Mouse (Mus musculus) thymus, postnatal 0 days (tissue): ENCODE results near the gene Arid3b. TPM values are rescaled to one million over a fixed set of nuclear protein-coding genes. Genes with fewer than 3 reads are reported as not detected.
"Not testable (repeated sequence)": the region's sequence is repeated elsewhere in the genome, so short reads cannot be mapped to it uniquely, and the experiment has no call there.

ENCODE experiments used
- DNase-seq: peaks from one replicate; pipeline ENCODE4 v3.0.0-alpha.2; 2015; ENCODE audit warnings: low spot score
- polyA plus RNA-seq: library from polyadenylated mRNA; unstranded; fragments of >200 nt; fragmentation: Nextera tagmentation; extraction: Ambion mirVana; gene quantifications from 2 replicates; pipeline ENCODE4 v1.2.1, GENCODE M21; 2015

Gene Arid3b
- 26.2 and 27.3 TPM in 2 replicates for polyA plus RNA-seq

DNA sequence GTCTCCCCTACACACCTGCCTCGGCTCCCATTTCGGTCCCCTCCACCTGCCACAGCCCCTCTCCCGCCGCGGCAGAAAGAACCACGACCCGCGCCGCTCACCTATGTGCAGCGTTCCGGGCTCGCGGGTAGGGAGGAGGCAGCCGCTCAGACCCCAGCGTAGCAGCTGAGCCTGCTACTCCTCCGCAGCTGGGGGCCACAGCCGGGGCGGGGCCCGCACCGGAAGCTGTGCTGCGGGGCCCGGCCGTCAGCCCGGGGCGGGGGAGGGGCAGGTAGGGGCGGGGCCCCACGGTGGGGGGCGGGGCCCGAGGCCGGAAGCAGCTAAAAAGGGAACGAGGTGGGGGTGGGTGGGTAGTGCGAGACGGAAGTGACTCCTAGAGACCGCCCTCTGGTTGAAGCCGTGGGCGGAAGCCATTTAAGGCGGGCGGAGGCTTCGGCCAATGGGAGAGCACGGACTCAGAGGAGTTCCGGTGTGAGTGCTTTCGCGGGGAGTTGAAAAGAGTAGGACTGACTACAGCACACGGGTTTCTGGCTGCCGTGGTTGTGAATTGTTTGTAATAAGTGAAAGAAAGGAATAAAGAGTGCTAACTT lies at the start of gene Arid3b:
Arid3b (minus strand) TSS at position 213 of the 590 bp plus-strand sequence.
- DNase-seq, result peak; percentile 99

DNA sequence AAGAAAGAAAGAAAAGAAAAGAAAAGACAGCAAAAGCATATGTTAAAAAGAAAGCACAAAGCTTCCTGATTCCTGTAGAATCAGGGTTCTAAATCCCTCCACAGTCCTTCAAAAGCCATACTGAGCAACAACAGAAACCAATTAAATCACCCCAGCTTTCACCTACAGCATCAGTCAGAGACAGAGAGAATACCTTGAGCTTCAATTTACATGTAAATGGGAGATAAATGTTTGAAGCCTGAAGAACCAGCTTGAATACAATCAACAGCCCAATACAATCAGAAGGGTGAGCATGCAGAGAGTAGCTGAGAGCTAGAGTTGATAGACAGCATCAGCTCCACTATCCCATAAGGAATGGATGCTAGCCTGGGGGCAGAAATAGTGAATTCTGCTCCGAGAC lies 46.8 kb upstream of the Arid3b start:
- DNase-seq, result no peak

DNA sequence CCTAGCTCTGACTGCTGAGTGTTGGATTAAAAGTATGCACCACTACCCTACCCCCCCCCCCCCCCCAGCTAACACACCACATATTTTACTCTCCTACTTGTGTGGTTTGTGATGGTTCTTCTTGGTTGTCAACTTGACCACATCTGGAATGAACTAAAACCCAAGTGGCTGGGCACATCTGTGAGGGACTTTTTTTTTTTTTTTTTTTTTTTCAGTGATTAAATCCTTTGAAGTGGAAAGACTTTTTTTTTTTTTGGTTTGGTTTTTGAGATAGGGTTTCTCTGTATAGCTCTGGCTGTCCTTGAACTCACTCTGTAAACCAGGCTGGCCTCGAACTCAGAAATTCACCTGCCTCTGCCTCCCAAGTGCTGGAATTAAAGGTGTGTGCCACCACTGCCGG lies 45.2 kb upstream of the Arid3b start:
- DNase-seq, result not testable (repeated sequence)

DNA sequence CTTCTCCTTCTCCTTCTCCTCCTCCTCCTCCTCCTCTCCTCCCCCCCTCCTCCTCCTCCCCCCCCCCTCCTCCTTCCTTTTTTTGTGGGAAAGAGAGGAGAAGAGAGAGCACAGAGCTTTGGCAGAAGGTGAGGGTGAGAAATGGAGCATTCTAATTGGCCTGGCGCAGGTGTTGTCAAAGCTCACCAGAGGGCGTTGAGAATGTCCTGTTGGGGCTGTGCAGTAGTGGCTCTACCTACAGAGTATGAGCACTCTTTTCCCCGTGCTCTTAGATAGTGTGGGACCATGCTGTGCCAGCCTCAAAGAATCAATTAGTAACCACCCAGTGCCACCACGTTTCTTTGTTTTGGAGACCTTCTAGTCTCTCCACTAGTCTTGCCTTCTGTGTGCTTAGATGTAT lies 43.7 kb upstream of the Arid3b start:
- peak; percentile 14 for DNase-seq

DNA sequence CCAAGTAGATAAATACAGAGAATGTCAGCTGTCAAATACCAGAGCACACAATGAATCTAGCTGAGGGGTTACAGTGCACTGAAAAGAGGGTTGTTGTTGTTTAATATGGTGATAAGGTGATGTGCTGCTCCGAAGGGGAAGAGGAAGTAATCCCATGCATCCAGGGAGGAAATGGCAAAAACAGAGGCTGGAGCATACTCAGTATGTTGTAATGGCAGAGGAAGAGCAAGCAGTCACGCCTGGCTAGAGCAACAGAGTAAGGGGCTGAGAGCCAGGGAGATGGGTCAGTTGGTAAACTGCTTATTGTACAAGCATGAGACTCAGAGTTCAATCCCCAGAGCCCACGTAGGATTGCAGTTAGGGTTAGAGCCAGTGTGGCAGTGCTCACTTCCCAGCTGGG lies 42.6 kb upstream of the Arid3b start:
- DNase-seq, result no peak

DNA sequence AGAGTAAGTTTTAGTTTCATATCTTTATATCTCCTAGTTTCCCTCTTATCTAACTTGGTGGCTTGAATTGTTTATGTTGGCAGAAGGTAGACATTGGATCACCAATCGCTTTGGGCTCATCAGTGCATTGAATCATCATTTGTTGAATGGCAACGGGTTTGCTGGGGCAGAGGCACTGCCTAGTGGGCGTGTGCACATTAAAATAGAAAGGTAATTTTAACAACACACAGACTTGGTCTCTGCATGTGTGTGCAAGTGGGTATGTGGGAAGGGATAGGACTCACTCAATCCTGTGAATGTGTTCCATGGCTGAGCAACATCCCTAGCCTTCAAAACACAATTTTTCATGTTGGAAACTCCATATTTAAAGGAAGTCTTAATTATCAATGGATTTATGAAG lies 38.4 kb upstream of the Arid3b start:
- DNase-seq, result no peak

DNA sequence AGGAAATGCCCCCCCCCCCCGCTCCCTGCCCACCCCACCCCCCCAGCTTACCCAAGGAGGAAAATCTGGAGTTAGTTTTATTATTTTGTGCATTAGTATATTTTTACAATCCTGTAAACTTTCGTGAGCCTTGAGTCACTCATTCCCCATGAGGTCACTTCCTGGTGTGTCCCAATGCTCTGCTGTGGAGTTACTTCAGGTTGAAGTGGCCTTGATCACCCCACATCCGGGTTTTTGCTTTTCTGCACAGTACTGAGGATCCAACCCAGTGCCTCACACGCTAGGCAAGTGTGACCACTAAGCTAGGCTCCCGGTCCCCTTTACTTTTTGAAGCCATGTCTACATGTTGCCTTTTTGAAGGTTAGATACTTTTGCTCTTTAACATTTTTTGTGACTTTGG lies 37.5 kb upstream of the Arid3b start:
- no peak for DNase-seq

DNA sequence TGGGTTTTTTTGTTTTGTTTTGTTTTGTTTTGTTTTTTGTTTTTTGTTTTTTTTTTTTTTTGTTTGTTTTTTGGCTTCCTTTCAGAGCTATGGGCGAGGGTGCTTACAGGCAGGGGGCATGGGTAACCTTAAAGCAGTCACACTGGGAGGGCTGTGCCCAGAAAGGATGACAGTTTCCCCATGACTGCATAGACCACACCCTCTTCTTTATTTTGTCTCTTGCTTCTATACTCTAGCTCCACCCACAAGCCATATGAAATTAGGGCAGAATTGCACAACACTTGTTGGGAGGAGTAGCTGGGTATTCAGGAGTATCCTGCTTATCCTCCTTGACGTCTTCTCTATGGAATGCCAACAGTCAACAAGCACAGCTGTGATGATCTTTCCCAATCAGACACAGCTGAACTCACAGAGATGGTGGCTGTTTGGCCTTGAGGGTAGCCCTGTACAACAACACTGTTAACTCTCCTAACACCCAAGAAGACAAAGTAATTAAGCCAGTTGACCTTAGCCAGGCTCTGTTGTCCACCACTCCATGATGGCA lies 33.8 kb upstream of the Arid3b start:
- no peak for DNase-seq

DNA sequence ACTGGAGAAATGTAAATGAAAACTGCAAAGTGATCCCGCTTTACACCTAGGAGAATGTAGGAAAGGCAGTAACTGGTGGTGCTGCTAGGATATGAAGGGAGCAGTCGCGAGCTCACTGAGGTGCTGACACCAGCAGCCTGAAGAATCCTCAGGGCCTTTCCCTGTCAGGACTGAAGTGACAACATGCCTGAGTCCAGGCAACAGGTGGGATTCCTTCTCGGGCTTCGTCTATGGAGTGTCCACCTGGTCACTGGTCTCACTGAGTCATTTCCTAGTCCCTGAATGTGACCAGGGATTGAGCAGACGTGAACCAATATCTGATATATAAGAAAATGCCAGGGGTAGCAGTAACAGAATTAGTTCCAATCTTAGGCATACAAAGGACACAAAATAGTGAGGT lies 32.2 kb upstream of the Arid3b start:
- DNase-seq, result no peak

DNA sequence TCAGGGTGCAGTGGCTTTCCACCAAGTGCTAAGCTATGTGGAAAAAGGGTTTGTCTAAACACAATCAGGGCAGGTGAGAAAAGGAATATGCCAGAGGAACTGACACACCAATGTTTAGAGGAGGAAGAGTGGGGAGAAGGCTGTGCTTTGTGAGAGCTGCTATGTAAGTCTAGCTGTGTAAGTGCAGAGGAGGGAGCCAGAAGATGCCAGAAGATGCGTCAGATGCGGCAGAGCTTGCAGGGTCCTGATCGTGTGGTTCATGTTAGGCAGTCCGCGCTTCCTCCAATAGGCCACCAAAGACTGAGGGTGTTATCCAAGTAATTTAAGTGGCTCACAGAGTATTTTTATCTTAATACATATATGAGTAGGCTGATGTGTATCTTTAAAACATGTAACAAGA lies 31.3 kb upstream of the Arid3b start:
- DNase-seq, result no peak

DNA sequence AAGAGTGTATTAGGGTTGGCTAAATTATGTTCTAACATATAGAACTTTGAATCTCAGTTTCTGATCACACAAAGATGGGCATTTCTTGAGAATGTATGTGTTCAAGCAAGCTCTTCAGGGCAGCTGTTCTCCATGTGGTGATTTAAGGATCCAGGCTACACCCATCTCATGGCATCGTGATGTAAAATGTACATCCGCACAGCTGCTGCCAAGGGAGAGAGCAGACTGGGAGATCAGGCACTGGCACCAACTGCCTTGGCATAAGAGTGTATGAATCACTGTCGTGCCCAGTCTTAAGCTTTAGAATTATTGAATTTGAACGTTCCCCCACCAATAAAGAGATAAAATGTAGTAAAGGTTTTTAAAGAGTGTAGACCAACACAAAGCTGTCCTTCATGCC lies 30.6 kb upstream of the Arid3b start:
- no peak for DNase-seq

DNA sequence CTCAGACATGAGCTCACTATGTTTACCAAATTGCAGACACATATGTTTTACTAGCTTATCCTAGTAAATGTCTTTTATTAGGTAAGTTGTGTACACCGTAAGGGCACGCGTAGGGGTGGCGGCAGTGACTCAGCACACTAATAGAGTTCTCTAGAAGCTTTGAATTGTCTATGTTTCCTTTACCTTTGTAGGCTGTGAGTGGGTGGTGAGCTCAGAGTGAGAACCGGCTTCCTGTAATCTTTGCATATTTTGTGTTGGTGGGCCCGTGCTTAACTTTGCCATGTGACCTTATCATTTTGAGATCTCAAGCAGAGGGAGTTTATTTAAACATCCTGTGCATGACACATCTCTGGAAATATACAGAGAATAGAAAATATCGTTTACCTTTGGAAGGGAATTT lies 29.9 kb upstream of the Arid3b start:
- DNase-seq, result peak; percentile 58

DNA sequence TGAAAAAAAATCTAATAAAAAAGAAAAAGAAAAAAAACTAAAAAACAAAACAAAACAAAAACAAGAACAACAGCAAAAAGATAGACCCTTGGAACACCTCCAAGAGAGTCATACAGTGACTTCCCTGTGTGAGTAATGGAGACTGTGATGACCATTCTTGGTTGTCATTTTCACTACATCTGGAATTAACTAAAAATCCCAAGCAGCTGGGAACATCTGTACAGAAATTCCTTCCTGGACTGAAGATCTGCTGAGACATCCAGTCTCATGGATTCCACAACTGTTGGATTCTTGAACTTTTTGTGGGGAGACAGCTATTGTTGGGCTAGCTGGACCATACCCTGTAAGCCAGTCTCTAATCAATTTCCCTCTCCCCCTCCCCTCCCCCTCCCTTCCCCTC lies 27.7 kb upstream of the Arid3b start:
- no peak for DNase-seq

DNA sequence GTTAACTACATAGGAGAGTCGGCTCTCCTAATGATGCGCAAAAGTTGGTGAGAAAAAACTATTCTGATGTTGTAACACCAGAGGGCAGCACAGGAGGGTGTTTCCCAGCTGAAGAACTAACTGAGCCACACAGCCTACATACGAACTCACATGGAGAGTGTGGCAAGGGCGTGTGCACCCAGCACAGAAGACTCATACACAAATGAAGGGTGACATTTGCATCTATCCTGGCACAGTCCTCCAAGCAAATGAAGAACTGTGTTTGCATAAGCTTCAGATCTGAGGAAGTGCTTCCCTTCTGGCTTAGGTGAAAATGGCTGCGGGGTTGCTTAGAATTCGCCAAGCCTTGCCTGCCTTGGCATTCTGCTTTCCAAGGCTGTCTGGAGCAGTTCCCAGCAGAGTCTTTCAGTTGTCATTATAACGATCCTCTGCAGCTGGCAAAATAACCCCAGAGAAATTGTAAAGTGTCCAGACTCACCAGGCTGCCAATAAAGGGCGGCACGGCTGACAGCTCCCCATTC lies 25.4 kb upstream of the Arid3b start:
- peak; percentile 77 for DNase-seq

DNA sequence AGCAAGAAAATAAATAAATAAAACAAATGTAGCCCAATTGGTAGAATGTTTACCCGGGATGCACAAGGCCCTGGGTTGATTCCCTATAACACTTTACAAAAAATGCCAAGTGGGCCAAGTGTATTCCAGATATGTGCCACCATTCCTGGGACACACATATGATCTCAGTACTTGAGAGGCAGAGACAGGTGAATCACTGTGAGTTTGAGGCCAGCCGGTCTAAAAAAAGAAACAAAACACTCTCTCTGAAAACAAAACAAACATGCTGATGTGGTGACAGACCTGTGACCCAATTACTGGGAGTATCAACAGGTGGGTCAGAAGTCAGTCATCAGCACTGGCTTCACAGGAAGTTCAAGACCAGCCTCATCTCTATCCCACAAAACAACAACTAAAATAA lies 19.9 kb upstream of the Arid3b start:
- DNase-seq, result no peak

DNA sequence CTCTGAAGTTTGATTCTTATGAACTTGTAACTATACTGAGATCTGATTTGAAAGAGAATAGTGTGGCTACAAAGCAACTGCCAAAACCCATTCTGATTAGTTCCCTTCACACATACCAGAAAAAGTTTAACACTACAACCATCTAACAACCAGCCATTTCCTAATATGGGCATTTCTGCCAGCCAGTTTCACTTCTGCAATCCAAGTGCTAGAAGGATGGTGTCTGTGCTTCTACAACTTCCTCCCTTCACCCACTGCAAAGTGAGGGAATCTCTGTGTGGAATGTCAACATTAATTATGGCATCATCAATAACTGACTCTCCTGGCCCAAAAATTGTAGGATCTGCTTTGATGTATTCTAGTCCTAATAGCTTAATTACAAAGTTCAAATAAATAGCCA lies 17.7 kb upstream of the Arid3b start:
- no peak for DNase-seq

DNA sequence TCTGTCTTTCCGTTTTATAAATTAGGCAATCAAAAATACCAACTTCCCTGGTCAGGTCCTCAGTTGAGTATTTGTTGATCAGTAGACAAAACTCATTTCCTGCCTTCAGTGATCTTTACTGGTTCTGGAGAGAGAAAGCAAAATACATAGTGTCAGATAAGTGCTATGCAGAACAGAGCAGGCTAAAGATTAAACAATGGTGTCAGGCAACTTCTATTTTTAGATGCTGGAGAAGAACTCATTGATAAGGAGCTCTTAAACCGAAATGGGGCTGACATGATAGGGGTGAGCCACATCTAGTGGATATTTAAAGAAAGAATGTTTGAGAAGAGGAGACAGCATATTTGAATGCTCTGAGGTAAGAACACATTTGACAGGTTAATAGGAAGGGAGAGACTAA lies 2.4 kb upstream of the Arid3b start:
- DNase-seq, result no peak

DNA sequence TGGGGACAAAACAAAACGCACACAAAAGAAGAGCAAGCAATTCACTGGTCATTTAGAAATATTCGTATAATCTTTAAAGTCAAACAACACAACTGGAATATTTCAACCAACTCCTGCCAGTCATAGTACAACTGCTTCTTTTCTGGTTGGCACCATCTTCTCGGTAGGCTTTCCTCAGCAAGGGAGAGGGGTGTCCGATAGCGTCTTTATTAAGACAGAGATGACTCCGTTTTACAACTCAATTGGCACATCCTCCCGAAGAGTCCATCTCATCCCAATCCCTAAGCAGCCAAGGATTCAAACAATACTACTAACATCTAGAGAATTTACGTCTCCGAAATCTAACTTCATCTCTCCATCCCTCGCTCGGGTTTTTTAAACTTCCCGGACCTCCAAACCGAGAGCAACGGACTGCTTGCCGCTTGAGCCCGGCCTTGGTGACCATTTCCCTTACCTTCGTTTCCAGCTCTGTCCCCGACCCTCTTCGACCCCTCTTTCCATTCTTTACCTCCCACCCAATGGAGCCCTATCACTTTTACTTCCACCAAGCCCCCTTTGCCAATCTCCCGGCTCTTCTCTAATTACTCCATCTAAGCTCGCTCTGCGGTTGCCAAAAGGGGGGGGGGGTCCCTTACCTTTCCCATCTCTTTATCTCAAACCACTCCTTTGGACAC lies 615 bp downstream of the Arid3b start:
- no peak for DNase-seq

DNA sequence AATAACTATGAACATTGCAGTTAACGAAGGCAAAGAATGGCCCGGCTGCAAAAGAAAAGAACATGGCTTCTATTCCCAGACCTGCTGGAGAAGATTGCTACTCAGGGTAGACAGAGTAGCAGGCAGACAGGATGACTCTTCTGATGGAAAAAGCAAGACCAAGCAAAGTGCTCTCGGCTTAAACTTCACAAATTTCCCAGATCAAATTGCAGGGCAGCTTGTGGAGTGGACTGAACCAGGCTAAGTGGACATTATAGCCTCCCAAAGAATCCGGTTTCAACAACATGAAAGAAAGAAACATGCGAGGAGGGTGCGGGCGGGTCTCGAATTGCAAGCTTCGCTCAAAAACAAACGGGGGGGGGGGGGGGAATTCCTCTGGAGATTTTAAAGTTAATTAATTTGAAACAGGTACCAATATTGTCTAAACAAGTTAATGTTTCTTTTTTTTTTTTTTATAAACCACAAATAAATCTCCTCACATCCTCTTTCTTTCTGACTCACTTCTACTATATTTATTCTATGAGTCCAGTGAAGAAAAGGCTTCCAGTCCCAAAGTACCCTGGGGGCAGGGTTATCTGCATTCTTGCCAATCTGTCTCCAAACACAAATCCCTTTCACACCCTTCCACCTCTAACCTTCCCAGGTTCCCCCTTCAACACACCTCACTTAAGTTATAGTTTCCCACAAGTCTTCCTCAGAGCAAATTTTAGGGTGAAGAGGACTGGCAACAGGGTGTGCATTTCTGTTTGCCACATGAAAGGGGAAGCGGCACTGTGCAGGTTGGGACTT lies 1.8 kb downstream of the Arid3b start:
- no peak for DNase-seq

DNA sequence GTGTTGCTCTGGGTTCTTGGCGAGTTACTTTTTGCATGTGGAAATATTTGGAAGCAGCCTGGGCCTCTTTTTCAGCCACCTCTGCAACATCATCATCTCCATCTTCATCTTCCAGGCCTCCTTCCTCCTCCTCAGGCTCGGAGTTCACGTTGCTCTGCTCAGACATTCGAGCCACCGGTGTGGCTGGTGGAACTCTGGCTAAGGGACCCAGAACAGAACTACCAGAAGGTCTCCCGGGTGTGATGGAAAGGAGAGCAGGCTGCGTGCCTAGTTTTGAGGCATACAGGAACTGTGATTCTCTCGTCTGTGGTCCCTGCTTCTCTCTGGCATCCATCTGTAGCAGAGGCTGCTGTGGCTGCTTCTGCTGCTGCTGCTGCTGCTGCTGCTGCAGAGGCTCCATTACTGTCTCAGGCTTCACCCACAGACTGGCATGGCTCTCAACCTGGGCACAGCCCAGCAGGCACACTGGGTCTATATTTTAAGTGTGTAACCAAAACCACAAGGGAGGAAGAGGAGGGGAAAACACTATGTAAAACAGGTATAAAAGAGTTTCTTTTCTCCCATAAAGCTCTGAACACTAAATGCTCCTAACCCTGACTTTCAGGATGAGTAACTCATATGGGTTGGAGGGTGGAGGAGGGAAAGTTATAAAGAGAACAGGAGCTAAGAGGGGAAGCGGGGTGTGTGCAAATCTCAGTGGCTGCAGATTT lies 2.7 kb downstream of the Arid3b start:
- DNase-seq, result no peak

DNA sequence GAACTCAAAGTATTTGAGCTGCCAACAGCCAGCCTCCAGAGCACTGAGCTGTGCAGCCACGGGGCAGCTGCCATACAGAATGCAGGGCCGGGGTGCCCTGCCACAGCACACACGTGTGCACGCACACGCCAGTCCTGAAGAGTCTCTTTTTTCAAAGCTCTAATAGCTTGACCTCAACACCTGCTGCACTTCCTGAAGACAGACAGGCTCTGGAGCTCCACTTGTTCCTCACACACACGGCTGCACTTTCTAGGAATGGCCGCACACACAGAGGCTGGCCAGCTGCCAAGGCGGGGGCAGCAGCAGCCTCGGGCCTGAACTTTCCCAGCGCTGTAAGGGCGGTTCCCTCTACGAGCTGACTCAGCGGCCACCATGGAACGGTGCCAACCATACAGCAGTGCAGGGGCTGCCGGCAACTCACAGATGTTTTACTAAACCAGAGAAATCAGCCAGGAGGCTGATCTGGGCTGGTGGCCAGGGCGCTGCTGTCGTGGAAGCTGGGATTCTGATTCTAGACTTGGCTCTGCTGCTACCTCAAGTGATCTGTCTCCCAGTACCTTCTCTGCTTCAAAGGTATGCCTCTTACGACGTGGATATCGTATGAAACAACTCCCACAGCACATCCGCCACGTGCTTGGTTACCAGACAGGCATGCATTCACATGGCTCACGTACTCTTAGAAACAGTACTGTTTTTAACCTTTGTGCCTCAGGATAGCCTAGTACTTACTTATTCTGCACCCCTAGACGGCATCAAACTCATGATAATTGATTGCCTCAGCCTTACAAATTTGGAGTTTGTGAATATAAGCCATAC lies 5.1 kb downstream of the Arid3b start:
- DNase-seq, result peak; percentile 68
